Mouse (Mus musculus) CH12.LX (cell line): ENCODE results near the gene Wbp1l.

ENCODE experiments used
- BHLHE40 ChIP-seq: IDR thresholded peaks from 2 replicates; pipeline ENCODE4 v1.6.1; 2011; ENCODE audit warnings: mild to moderate bottlenecking, low read depth, low read length, improper control_type of control experiment
- CTCF ChIP-seq, 2 experiments: IDR thresholded peaks in 1 of 2; conservative IDR thresholded peaks in 1 of 2; 2 replicates each; pipeline ENCODE4 v1.5.1; 2011 to 2012; ENCODE audit warnings: low read depth in 2 of 2, low read length in 2 of 2, improper control_type of control experiment in 1 of 2, inconsistent platforms in 1 of 2, mild to moderate bottlenecking in 1 of 2, moderate library complexity in 1 of 2
- KAT2A ChIP-seq: IDR thresholded peaks from 2 replicates; pipeline ENCODE4 v1.6.1; 2012; ENCODE audit warnings: low read length, improper control_type of control experiment, inconsistent platforms; ENCODE audit not compliant: insufficient replicate concordance
- NRF1 ChIP-seq: IDR thresholded peaks from 2 replicates; pipeline ENCODE4 v1.6.1; 2014; ENCODE audit warnings: low read depth, mild to moderate bottlenecking, inconsistent platforms, low read length, improper control_type of control experiment, moderate library complexity
- POLR2A ChIP-seq: IDR thresholded peaks from 2 replicates; pipeline ENCODE4 v1.6.1; 2011; ENCODE audit warnings: low read depth, mild to moderate bottlenecking, improper control_type of control experiment, low read length
- POLR2AphosphoS2 ChIP-seq: IDR thresholded peaks from 2 replicates; pipeline ENCODE4 v1.6.1; 2011; ENCODE audit warnings: low read depth, low read length, improper control_type of control experiment
- SIN3A ChIP-seq: IDR thresholded peaks from 2 replicates; pipeline ENCODE4 v1.6.1; 2012; ENCODE audit warnings: low read length, improper control_type of control experiment, inconsistent platforms
- UBTF ChIP-seq: IDR thresholded peaks from 2 replicates; pipeline ENCODE4 v1.6.1; 2012; ENCODE audit warnings: low read depth, mild to moderate bottlenecking, inconsistent platforms, low read length, improper control_type of control experiment, moderate library complexity
- USF1 ChIP-seq: IDR thresholded peaks from 2 replicates; pipeline ENCODE4 v1.6.1; 2014; ENCODE audit warnings: low read depth, mild to moderate bottlenecking, inconsistent platforms, low read length, improper control_type of control experiment
- ZC3H11A ChIP-seq: IDR thresholded peaks from 2 replicates; pipeline ENCODE4 v1.6.1; 2012; ENCODE audit warnings: low read depth, mild to moderate bottlenecking, inconsistent platforms, low read length, improper control_type of control experiment

- TF ChIP-seq UBTF (no peak), SIN3A (no peak), POLR2A (no peak), USF1 (no peak), ZC3H11A (no peak), CTCF (conservative IDR thresholded peaks at IDR 0.05 in 1 of 2, IDR thresholded peaks at IDR 0.05 in 1 of 2; ENCODE audit: low read depth in 2 of 2, low read length in 2 of 2) (no peak), BHLHE40 (no peak), NRF1 (no peak), KAT2A (no peak), POLR2AphosphoS2 (no peak)
Observed at GRCm38 (mm10) chr19:46693146-46693545, 94.3 kb downstream of the Wbp1l start.
